Mouse (Mus musculus): ENCODE results near the gene Slc39a7. TPM values are rescaled to one million over a fixed set of nuclear protein-coding genes. Genes with fewer than 3 reads are reported as not detected.

Slc39a7 gene
- polyA plus RNA-seq, 1 experiment from 2014 or later: 108 TPM

DNA sequence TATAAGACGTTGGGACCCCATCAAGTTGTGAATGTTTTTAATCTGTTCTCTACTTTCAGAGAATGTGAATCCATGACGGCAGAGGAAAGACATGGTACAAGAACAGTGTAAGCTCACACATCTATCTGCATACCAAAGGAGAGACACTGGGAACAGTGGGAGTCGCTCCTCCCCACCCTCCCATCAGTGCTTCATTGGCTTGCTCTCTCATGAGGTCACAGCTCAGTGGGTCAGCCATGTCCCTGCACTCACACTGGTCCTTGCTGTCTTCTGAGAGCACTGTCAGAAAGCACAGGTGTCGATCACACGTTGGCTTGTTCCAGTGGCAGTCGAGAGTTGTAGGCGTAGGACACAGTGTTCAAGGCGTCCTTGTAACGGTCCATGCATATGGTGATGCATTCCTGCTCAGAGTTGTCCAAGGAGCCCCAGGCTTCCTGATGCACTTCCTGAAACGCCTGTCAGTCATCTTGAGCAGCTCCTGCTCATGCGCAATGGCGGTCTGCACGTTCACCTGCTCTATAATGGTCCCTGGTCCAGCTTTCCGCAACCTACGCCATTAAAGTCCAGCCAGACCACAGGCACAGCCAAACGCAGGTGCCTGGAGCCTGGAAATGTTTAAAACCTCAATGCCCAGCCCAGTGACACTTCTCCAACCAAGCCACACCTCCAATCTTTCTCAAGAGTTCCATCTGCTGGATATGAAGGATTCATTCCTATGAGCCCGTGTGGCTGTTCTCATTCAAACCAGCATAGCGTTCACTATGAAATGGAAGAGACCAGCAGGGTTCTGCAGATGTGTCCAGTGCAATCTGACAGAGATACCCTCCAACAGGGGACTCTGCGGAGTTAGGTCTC lies 51.1 kb downstream of the Slc39a7 start:
- H3K36me3 ChIP-seq (ENCODE audit: control insufficient read depth, insufficient read depth, low read length): no peaks in the 10 kb centered on the region
- no peak overlapping the region for H3K9ac ChIP-seq (ENCODE audit: low read length)
- DNase-seq (ENCODE audit: low spot score) (no peak), ATAC-seq (ENCODE audit: insufficient read depth, low FRiP score, low TSS enrichment) (0 out of 2 replicates have a peak, but pooled peaks have one; percentile 1)
- H3K27ac ChIP-seq (ENCODE audit: low read depth, low read length): no peak overlapping the region
- no peak overlapping the region for H3K4me3 ChIP-seq (ENCODE audit: low read depth, low read length)
- no peaks in the 10 kb centered on the region for H3K9me3 ChIP-seq (ENCODE audit: control insufficient read depth, low read length)
- H3K27me3 ChIP-seq (ENCODE audit: control insufficient read depth, insufficient read depth, low read length): peaks cover 30% of the 10 kb centered on the region
- WGBS: 76% methylated on average over 19 of the region's 19 CpGs
- no peaks in the 10 kb centered on the region for H3K4me1 ChIP-seq (ENCODE audit: control insufficient read depth, insufficient read depth, low read length)
- no peak overlapping the region for H3K4me2 ChIP-seq (ENCODE audit: low read depth)

DNA sequence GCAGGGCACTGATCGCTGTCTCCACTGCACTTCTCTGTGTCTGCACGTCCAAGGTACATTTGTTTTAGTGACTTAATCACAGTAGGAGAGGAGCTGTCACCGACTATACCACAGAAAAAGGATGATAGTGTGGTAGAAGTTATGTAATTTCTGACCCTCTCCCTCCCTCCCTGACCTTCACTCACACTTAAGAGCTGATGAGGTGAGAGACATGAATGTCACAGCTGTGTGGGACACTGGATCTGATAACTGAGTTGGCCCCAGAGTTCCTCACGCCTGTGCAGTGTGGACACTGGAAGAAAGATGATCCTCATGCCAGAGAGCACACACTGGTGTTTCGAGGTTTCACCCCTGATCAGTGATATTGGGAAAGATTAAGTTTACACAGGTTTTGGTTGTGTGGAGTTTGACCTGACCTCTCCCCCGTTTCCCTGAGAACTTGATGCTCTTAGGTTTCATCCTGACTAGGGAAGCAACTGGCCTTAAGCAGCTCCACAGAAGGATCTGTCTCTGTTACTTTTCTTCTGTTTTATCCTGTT lies 51.9 kb downstream of the Slc39a7 start:
- Histone ChIP-seq H3K27ac (ENCODE audit: low read depth, low read length) (no peak overlapping the region), H3K4me1 (ENCODE audit: control insufficient read depth, insufficient read depth, low read length) (no peaks in the 10 kb centered on the region), H3K4me3 (ENCODE audit: low read depth, low read length) (no peak overlapping the region), H3K9me3 (ENCODE audit: control insufficient read depth, low read length) (no peaks in the 10 kb centered on the region), H3K27me3 (ENCODE audit: control insufficient read depth, insufficient read depth, low read length) (peaks cover 30% of the 10 kb centered on the region), H3K4me2 (ENCODE audit: low read depth) (no peak overlapping the region), H3K36me3 (ENCODE audit: control insufficient read depth, insufficient read depth, low read length) (no peaks in the 10 kb centered on the region), H3K9ac (ENCODE audit: low read length) (no peak overlapping the region)
- no peak for ATAC-seq (ENCODE audit: insufficient read depth, low FRiP score, low TSS enrichment)
- DNase-seq (ENCODE audit: low spot score): no peak
- WGBS: 76% methylated on average over 6 of the region's 6 CpGs

- ATAC-seq (ENCODE audit: insufficient read depth, low FRiP score, low TSS enrichment) (no peak; the same call in 1 of the 2 replicates), DNase-seq (ENCODE audit: low spot score) (peak; percentile 30)
- H3K4me1 ChIP-seq (ENCODE audit: control insufficient read depth, insufficient read depth, low read length): no peaks in the 10 kb centered on the region
- peaks cover 30% of the 10 kb centered on the region for H3K27me3 ChIP-seq (ENCODE audit: control insufficient read depth, insufficient read depth, low read length)
- peak overlapping the region; percentile 54 for H3K4me2 ChIP-seq (ENCODE audit: low read depth)
- no peak overlapping the region for H3K27ac ChIP-seq (ENCODE audit: low read depth, low read length)
- no peaks in the 10 kb centered on the region for H3K9me3 ChIP-seq (ENCODE audit: control insufficient read depth, low read length)
- H3K9ac ChIP-seq (ENCODE audit: low read length): peak overlapping the region; percentile 18; the same call in 1 of the 2 replicates
- no peaks in the 10 kb centered on the region for H3K36me3 ChIP-seq (ENCODE audit: control insufficient read depth, insufficient read depth, low read length)
- under 1% methylated on average over 16 of the region's 17 CpGs for WGBS
- peak overlapping the region; percentile 30 for H3K4me3 ChIP-seq (ENCODE audit: low read depth, low read length)
Measured at GRCm38 (mm10) chr17:33978631-33979031, 52.9 kb downstream of the Slc39a7 start.

MicroRNAs within 50 kb of the gene (microRNA counts, 519-probe panel; counts per million panel counts)
- microRNA mmu-miR-219: 4,257 counts per million, percentile 78 among the panel's probes with 10 or more counts

Small RNA genes lying within 50 kb of the gene (microRNA-seq; reads per million reads assigned to microRNA genes)
- 0.78 reads per million for gene Mir219a-1
- gene Mir219c: not detected

Other genes starting within 250 kb of the Slc39a7 start
- gene Angptl4, start 249.9 kb downstream of the Slc39a7 start, polyA plus RNA-seq (2014; fragmentation: Nextera tagmentation; extraction: Ambion mirVana): 14.9 and 18.6 TPM in 2 replicates
- 23.5 TPM in 2 replicates for gene Kank3, start 221.2 kb downstream of the Slc39a7 start, polyA plus RNA-seq (2014; fragmentation: Nextera tagmentation; extraction: Ambion mirVana)
- gene Rps28, start 207.1 kb downstream of the Slc39a7 start, polyA plus RNA-seq (2014; fragmentation: Nextera tagmentation; extraction: Ambion mirVana): 813 and 863 TPM in 2 replicates
- gene Ndufa7, start 207.1 kb downstream of the Slc39a7 start, polyA plus RNA-seq (2014; fragmentation: Nextera tagmentation; extraction: Ambion mirVana): 432 and 435 TPM in 2 replicates
- gene Cd320, start 188.6 kb downstream of the Slc39a7 start, polyA plus RNA-seq (2014; fragmentation: Nextera tagmentation; extraction: Ambion mirVana): 72.6 and 79.1 TPM in 2 replicates
- not detected in 2 replicates for gene Gm7029, start 157.8 kb downstream of the Slc39a7 start, polyA plus RNA-seq (2014; fragmentation: Nextera tagmentation; extraction: Ambion mirVana)
- gene Kifc1, start 141.0 kb downstream of the Slc39a7 start, polyA plus RNA-seq (2014; fragmentation: Nextera tagmentation; extraction: Ambion mirVana): 8.4 and 11.0 TPM in 2 replicates
- not detected in 2 replicates for gene Platr17, start 126.5 kb downstream of the Slc39a7 start, polyA plus RNA-seq (2014; fragmentation: Nextera tagmentation; extraction: Ambion mirVana)
- gene Daxx, start 122.3 kb downstream of the Slc39a7 start, polyA plus RNA-seq (2014; fragmentation: Nextera tagmentation; extraction: Ambion mirVana): 61.2 and 61.4 TPM in 2 replicates
- gene Tapbp, start 115.8 kb downstream of the Slc39a7 start, polyA plus RNA-seq (2014; fragmentation: Nextera tagmentation; extraction: Ambion mirVana): 12.9 and 16.2 TPM in 2 replicates
- gene Zbtb22, start 115.8 kb downstream of the Slc39a7 start, polyA plus RNA-seq (2014; fragmentation: Nextera tagmentation; extraction: Ambion mirVana): 10.5 and 11.2 TPM in 2 replicates
- gene Rgl2, start 102.1 kb downstream of the Slc39a7 start, polyA plus RNA-seq (2014; fragmentation: Nextera tagmentation; extraction: Ambion mirVana): 38.7 and 42.6 TPM in 2 replicates
- 190 and 195 TPM in 2 replicates for gene Pfdn6, start 91.3 kb downstream of the Slc39a7 start, polyA plus RNA-seq (2014; fragmentation: Nextera tagmentation; extraction: Ambion mirVana)
- gene Wdr46, start 91.0 kb downstream of the Slc39a7 start, polyA plus RNA-seq (2014; fragmentation: Nextera tagmentation; extraction: Ambion mirVana): 29.5 and 33.4 TPM in 2 replicates
- 4.4 and 4.9 TPM in 2 replicates for gene B3galt4, start 80.2 kb downstream of the Slc39a7 start, polyA plus RNA-seq (2014; fragmentation: Nextera tagmentation; extraction: Ambion mirVana)
- gene Vps52, start 75.9 kb downstream of the Slc39a7 start, polyA plus RNA-seq (2014; fragmentation: Nextera tagmentation; extraction: Ambion mirVana): 40.7 and 43.8 TPM in 2 replicates
- 1,341 and 1,360 TPM in 2 replicates for gene Rps18, start 75.7 kb downstream of the Slc39a7 start, polyA plus RNA-seq (2014; fragmentation: Nextera tagmentation; extraction: Ambion mirVana)
- gene H2-K1, start 31.3 kb downstream of the Slc39a7 start, polyA plus RNA-seq (2014; fragmentation: Nextera tagmentation; extraction: Ambion mirVana): 20.2 and 23.1 TPM in 2 replicates
- gene Ring1, start 7.0 kb downstream of the Slc39a7 start, polyA plus RNA-seq (2014; fragmentation: Nextera tagmentation; extraction: Ambion mirVana): 5.2 and 8.4 TPM in 2 replicates
- gene H2-Ke6, start 3.6 kb downstream of the Slc39a7 start, polyA plus RNA-seq (2014; fragmentation: Nextera tagmentation; extraction: Ambion mirVana): 48.1 and 52.7 TPM in 2 replicates
- 25.1 and 27.1 TPM in 2 replicates for gene Rxrb, start 130 bp upstream of the Slc39a7 start, polyA plus RNA-seq (2014; fragmentation: Nextera tagmentation; extraction: Ambion mirVana)
- 1.5 and 2.9 TPM in 2 replicates for gene Col11a2, start 7.8 kb upstream of the Slc39a7 start, polyA plus RNA-seq (2014; fragmentation: Nextera tagmentation; extraction: Ambion mirVana)
- 0.93 TPM in 1 of 2 replicates, not detected in the other for gene H2-Oa, start 60.7 kb upstream of the Slc39a7 start, polyA plus RNA-seq (2014; fragmentation: Nextera tagmentation; extraction: Ambion mirVana)
- gene H2-DMa, start 87.9 kb upstream of the Slc39a7 start, polyA plus RNA-seq (2014; fragmentation: Nextera tagmentation; extraction: Ambion mirVana): 9.2 and 10.3 TPM in 2 replicates
- 116 and 133 TPM in 2 replicates for gene Brd2, start 91.0 kb upstream of the Slc39a7 start, polyA plus RNA-seq (2014; fragmentation: Nextera tagmentation; extraction: Ambion mirVana)
- not detected in 2 replicates for gene H2-DMb2, start 111.6 kb upstream of the Slc39a7 start, polyA plus RNA-seq (2014; fragmentation: Nextera tagmentation; extraction: Ambion mirVana)
- not detected in 2 replicates for gene H2-DMb1, start 121.4 kb upstream of the Slc39a7 start, polyA plus RNA-seq (2014; fragmentation: Nextera tagmentation; extraction: Ambion mirVana)
- gene Tap1, start 155.9 kb upstream of the Slc39a7 start, polyA plus RNA-seq (2014; fragmentation: Nextera tagmentation; extraction: Ambion mirVana): 0.68 and 1.3 TPM in 2 replicates
- gene Psmb9, start 156.1 kb upstream of the Slc39a7 start, polyA plus RNA-seq (2014; fragmentation: Nextera tagmentation; extraction: Ambion mirVana): 0.80 and 0.96 TPM in 2 replicates
- gene Psmb8, start 166.0 kb upstream of the Slc39a7 start, polyA plus RNA-seq (2014; fragmentation: Nextera tagmentation; extraction: Ambion mirVana): 2.1 and 3.3 TPM in 2 replicates
- gene Tap2, start 171.8 kb upstream of the Slc39a7 start, polyA plus RNA-seq (2014; fragmentation: Nextera tagmentation; extraction: Ambion mirVana): 0.59 and 0.60 TPM in 2 replicates
- not detected in 2 replicates for gene H2-Ob, start 207.2 kb upstream of the Slc39a7 start, polyA plus RNA-seq (2014; fragmentation: Nextera tagmentation; extraction: Ambion mirVana)
- gene H2-Ab1, start 226.0 kb upstream of the Slc39a7 start, polyA plus RNA-seq (2014; fragmentation: Nextera tagmentation; extraction: Ambion mirVana): 2.6 and 4.5 TPM in 2 replicates